Mouse (Mus musculus) thymus, adult 2 months (tissue): ENCODE results near the gene Napsa.

Source experiments
- CTCF ChIP-seq: fragments of 200-500 bp; IDR thresholded peaks from 2 replicates; pipeline ENCODE4 v1.5.1; 2012; ENCODE audit warnings: mild to moderate bottlenecking, control low read depth, low read length, moderate library complexity, borderline replicate concordance; ENCODE audit not compliant: control insufficient read depth, poor library complexity, insufficient read depth; ENCODE audit errors: extremely low read depth
- POLR2A ChIP-seq: fragments of 200-500 bp; IDR thresholded peaks from 2 replicates; pipeline ENCODE4 v1.6.1; 2012; ENCODE audit warnings: mild to moderate bottlenecking, low read length, control low read depth, moderate library complexity; ENCODE audit not compliant: control insufficient read depth, poor library complexity, insufficient read depth; ENCODE audit errors: extremely low read depth

DNA sequence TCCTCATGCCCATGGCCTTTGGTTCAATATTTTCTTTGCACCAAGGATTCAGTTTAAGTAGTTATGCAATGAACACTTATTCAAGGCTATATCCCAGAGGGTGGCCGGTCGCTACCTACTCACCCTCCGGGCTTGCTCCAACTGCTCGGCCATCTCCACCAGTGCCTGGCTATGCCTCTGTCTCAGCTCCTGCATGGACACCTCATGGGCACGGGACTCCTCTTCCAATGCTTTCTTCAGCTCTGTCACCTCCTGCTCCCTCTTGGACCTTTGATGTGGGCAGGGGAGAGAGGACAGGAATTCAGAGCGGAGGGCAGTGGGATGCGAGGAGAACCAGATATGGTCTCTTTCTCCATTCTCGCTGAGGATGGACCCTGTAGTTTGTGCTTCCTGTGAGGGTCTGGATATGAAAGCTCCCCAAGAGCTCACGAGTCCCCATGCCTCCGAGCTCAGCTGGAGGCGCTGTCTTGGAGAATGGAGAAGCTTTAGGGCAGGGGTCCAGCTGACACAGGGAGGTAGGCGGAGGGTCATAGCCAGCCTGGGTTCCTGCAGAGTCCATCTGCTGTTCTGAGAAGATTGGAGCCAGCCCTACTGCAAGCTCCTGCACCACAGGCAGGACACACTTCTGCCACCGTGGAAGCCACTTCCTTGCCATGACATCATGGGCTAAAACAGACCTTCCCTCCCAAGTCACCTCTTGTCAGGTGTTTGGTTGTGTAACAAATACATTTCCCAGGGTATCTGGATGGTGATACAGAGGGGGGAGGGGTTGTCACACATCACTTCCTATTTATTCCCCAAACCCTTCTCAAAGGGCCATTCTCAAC is 53.3 kb downstream of the Napsa start:
- TF ChIP-seq CTCF (no peak), POLR2A (no peak)
